Mouse (Mus musculus): ENCODE measurements at regions not wholly inside any gene's neighbourhood (a gene's known extent, or its start where the extent isn't known, plus 50 kb on each side); places are given as distances from the start of the nearest gene placed in this dataset.

- Histone ChIP-seq H3K27me3 (ENCODE audit: control insufficient read depth, insufficient read depth, low read length, poor library complexity, severe bottlenecking) (no peaks in the 10 kb centered on the region), H3K36me3 (ENCODE audit: control insufficient read depth, insufficient read depth, low read length, poor library complexity, severe bottlenecking) (no peaks in the 10 kb centered on the region)
- peak; percentile 2 for DNase-seq (ENCODE audit: low read depth, low spot score)
Observed at GRCm38 (mm10) chr4:12778163-12778562, 606.3 kb upstream of the Fam92a start.

- DNase-seq (ENCODE audit: low read depth, low spot score), result no peak
- H3K36me3 ChIP-seq (ENCODE audit: control insufficient read depth, insufficient read depth, low read length, poor library complexity, severe bottlenecking), result no peaks in the 10 kb centered on the region
- H3K27me3 ChIP-seq (ENCODE audit: control insufficient read depth, insufficient read depth, low read length, poor library complexity, severe bottlenecking), result no peaks in the 10 kb centered on the region
Observed at GRCm38 (mm10) chr4:12776217-12776578, 604.4 kb upstream of the Fam92a start.

- Histone ChIP-seq H3K27me3 (ENCODE audit: control insufficient read depth, insufficient read depth, low read length, poor library complexity, severe bottlenecking) (no peaks in the 10 kb centered on the region), H3K36me3 (ENCODE audit: control insufficient read depth, insufficient read depth, low read length, poor library complexity, severe bottlenecking) (no peaks in the 10 kb centered on the region)
- no peak for DNase-seq (ENCODE audit: low read depth, low spot score)
Observed at GRCm38 (mm10) chr4:12775524-12776216, 603.9 kb upstream of the Fam92a start.

GRCm38 (mm10) chr4:12775090-12775489, 603.3 kb upstream of the Fam92a start:
- no peaks in the 10 kb centered on the region for H3K36me3 ChIP-seq (ENCODE audit: control insufficient read depth, insufficient read depth, low read length, poor library complexity, severe bottlenecking)
- no peak for DNase-seq (ENCODE audit: low read depth, low spot score)
- H3K27me3 ChIP-seq (ENCODE audit: control insufficient read depth, insufficient read depth, low read length, poor library complexity, severe bottlenecking), result no peaks in the 10 kb centered on the region

GRCm38 (mm10) chr4:12774671-12775070, 602.9 kb upstream of the Fam92a start:
- Histone ChIP-seq H3K27me3 (ENCODE audit: control insufficient read depth, insufficient read depth, low read length, poor library complexity, severe bottlenecking) (no peaks in the 10 kb centered on the region), H3K36me3 (ENCODE audit: control insufficient read depth, insufficient read depth, low read length, poor library complexity, severe bottlenecking) (no peaks in the 10 kb centered on the region)
- DNase-seq (ENCODE audit: low read depth, low spot score), result no peak

- H3K36me3 ChIP-seq (ENCODE audit: control insufficient read depth, insufficient read depth, low read length, poor library complexity, severe bottlenecking), result no peaks in the 10 kb centered on the region
- no peak for DNase-seq (ENCODE audit: low read depth, low spot score)
Observed at GRCm38 (mm10) chr4:12773201-12773600, 601.4 kb upstream of the Fam92a start.

GRCm38 (mm10) chr4:12770131-12770780, 598.4 kb upstream of the Fam92a start:
- no peaks in the 10 kb centered on the region for H3K27me3 ChIP-seq (ENCODE audit: control insufficient read depth, insufficient read depth, low read length, poor library complexity, severe bottlenecking)
- DNase-seq (ENCODE audit: low read depth, low spot score), result no peak
- H3K36me3 ChIP-seq (ENCODE audit: control insufficient read depth, insufficient read depth, low read length, poor library complexity, severe bottlenecking), result no peaks in the 10 kb centered on the region

More at GRCm38 (mm10) chr4:12773201-12773600, 601.4 kb upstream of the Fam92a start:
- H3K27me3 ChIP-seq (ENCODE audit: control insufficient read depth, insufficient read depth, low read length, poor library complexity, severe bottlenecking), result no peaks in the 10 kb centered on the region

GRCm38 (mm10) chr4:12769092-12769491, 597.3 kb upstream of the Fam92a start:
- Histone ChIP-seq H3K36me3 (ENCODE audit: control insufficient read depth, insufficient read depth, low read length, poor library complexity, severe bottlenecking) (no peaks in the 10 kb centered on the region), H3K27me3 (ENCODE audit: control insufficient read depth, insufficient read depth, low read length, poor library complexity, severe bottlenecking) (no peaks in the 10 kb centered on the region)
- DNase-seq (ENCODE audit: low read depth, low spot score), result no peak

- H3K27me3 ChIP-seq (ENCODE audit: control insufficient read depth, insufficient read depth, low read length, poor library complexity, severe bottlenecking), result no peaks in the 10 kb centered on the region
- no peak for DNase-seq (ENCODE audit: low read depth, low spot score)
- no peaks in the 10 kb centered on the region for H3K36me3 ChIP-seq (ENCODE audit: control insufficient read depth, insufficient read depth, low read length, poor library complexity, severe bottlenecking)
Observed at GRCm38 (mm10) chr4:12766763-12767162, 594.9 kb upstream of the Fam92a start.

- Histone ChIP-seq H3K27me3 (ENCODE audit: control insufficient read depth, insufficient read depth, low read length, poor library complexity, severe bottlenecking) (no peaks in the 10 kb centered on the region), H3K36me3 (ENCODE audit: control insufficient read depth, insufficient read depth, low read length, poor library complexity, severe bottlenecking) (no peaks in the 10 kb centered on the region)
- no peak for DNase-seq (ENCODE audit: low read depth, low spot score)
Observed at GRCm38 (mm10) chr4:12750817-12751216, 579.0 kb upstream of the Fam92a start.

- DNase-seq (ENCODE audit: low read depth, low spot score), result no peak
- Histone ChIP-seq H3K36me3 (ENCODE audit: control insufficient read depth, insufficient read depth, low read length, poor library complexity, severe bottlenecking) (no peaks in the 10 kb centered on the region), H3K27me3 (ENCODE audit: control insufficient read depth, insufficient read depth, low read length, poor library complexity, severe bottlenecking) (no peaks in the 10 kb centered on the region)
Observed at GRCm38 (mm10) chr4:12749874-12750273, 578.1 kb upstream of the Fam92a start.

- no peaks in the 10 kb centered on the region for H3K27me3 ChIP-seq (ENCODE audit: control insufficient read depth, insufficient read depth, low read length, poor library complexity, severe bottlenecking)
- DNase-seq (ENCODE audit: low read depth, low spot score), result no peak
- H3K36me3 ChIP-seq (ENCODE audit: control insufficient read depth, insufficient read depth, low read length, poor library complexity, severe bottlenecking), result no peaks in the 10 kb centered on the region
Observed at GRCm38 (mm10) chr4:12743714-12744327, 572.0 kb upstream of the Fam92a start.

GRCm38 (mm10) chr4:12736411-12736810, 564.6 kb upstream of the Fam92a start:
- Histone ChIP-seq H3K27me3 (ENCODE audit: control insufficient read depth, insufficient read depth, low read length, poor library complexity, severe bottlenecking) (no peaks in the 10 kb centered on the region), H3K36me3 (ENCODE audit: control insufficient read depth, insufficient read depth, low read length, poor library complexity, severe bottlenecking) (no peaks in the 10 kb centered on the region)
- no peak for DNase-seq (ENCODE audit: low read depth, low spot score)

- no peaks in the 10 kb centered on the region for H3K36me3 ChIP-seq (ENCODE audit: control insufficient read depth, insufficient read depth, low read length, poor library complexity, severe bottlenecking)
- H3K27me3 ChIP-seq (ENCODE audit: control insufficient read depth, insufficient read depth, low read length, poor library complexity, severe bottlenecking), result no peaks in the 10 kb centered on the region
- DNase-seq (ENCODE audit: low read depth, low spot score), result no peak
Observed at GRCm38 (mm10) chr4:12700189-12700588, 528.4 kb upstream of the Fam92a start.

- no peaks in the 10 kb centered on the region for H3K36me3 ChIP-seq (ENCODE audit: control insufficient read depth, insufficient read depth, low read length, poor library complexity, severe bottlenecking)
- DNase-seq (ENCODE audit: low read depth, low spot score), result no peak
Observed at GRCm38 (mm10) chr4:12677814-12678213, 506.0 kb upstream of the Fam92a start.

More at GRCm38 (mm10) chr4:12677814-12678213, 506.0 kb upstream of the Fam92a start:
- H3K27me3 ChIP-seq (ENCODE audit: control insufficient read depth, insufficient read depth, low read length, poor library complexity, severe bottlenecking), result no peaks in the 10 kb centered on the region

All from splenic B cell, adult 2 months (primary cell).